Mouse (Mus musculus) urinary bladder, postnatal 14 days (tissue): ENCODE measurements around the gene Nhsl1.

ENCODE experiments used
- DNase-seq: peaks from one replicate; pipeline ENCODE4 v3.0.0; 2021; ENCODE audit warnings: low spot score

The Nhsl1 gene

GRCm38 (mm10) chr10:18484731-18485130 is 165.9 kb downstream of the Nhsl1 start:
- no peak for DNase-seq

- DNase-seq, result no peak
Observed at GRCm38 (mm10) chr10:18488239-18488803, 169.5 kb downstream of the Nhsl1 start.

GRCm38 (mm10) chr10:18489936-18490335 is 171.2 kb downstream of the Nhsl1 start:
- DNase-seq, result no peak

GRCm38 (mm10) chr10:18491952-18492351 is 173.2 kb downstream of the Nhsl1 start:
- no peak for DNase-seq

- DNase-seq, result no peak
Observed at GRCm38 (mm10) chr10:18493010-18493894, 174.5 kb downstream of the Nhsl1 start.

GRCm38 (mm10) chr10:18494249-18494648 is 175.5 kb downstream of the Nhsl1 start:
- no peak for DNase-seq

GRCm38 (mm10) chr10:18497066-18497465 is 178.3 kb downstream of the Nhsl1 start:
- DNase-seq, result no peak

GRCm38 (mm10) chr10:18501997-18502396 is 183.2 kb downstream of the Nhsl1 start:
- no peak for DNase-seq

- no peak for DNase-seq
Observed at GRCm38 (mm10) chr10:18505690-18506089, 186.9 kb downstream of the Nhsl1 start.

- DNase-seq, result no peak
Observed at GRCm38 (mm10) chr10:18506501-18506946, 187.7 kb downstream of the Nhsl1 start.

- no peak for DNase-seq
Observed at GRCm38 (mm10) chr10:18507869-18508473, 189.2 kb downstream of the Nhsl1 start.

GRCm38 (mm10) chr10:18508586-18508985 is 189.8 kb downstream of the Nhsl1 start:
- no peak for DNase-seq

- no peak for DNase-seq
Observed at GRCm38 (mm10) chr10:18510663-18511062, 191.9 kb downstream of the Nhsl1 start.

- DNase-seq, result no peak
Observed at GRCm38 (mm10) chr10:18511496-18511895, 192.7 kb downstream of the Nhsl1 start.

- no peak for DNase-seq
Observed at GRCm38 (mm10) chr10:18522556-18522955, 203.8 kb downstream of the Nhsl1 start.

- DNase-seq, result no peak
Observed at GRCm38 (mm10) chr10:18525311-18525710, 206.5 kb downstream of the Nhsl1 start.

- no peak for DNase-seq
Observed at GRCm38 (mm10) chr10:18525726-18526125, 206.9 kb downstream of the Nhsl1 start.

- DNase-seq, result no peak
Observed at GRCm38 (mm10) chr10:18526184-18526850, 207.5 kb downstream of the Nhsl1 start.

GRCm38 (mm10) chr10:18526851-18527675 is 208.3 kb downstream of the Nhsl1 start:
- no peak for DNase-seq

GRCm38 (mm10) chr10:18527766-18528165 is 209.0 kb downstream of the Nhsl1 start:
- peak; percentile 36 for DNase-seq

- DNase-seq, result peak; percentile 32
Observed at GRCm38 (mm10) chr10:18528475-18528874, 209.7 kb downstream of the Nhsl1 start.

GRCm38 (mm10) chr10:18529177-18529576 is 210.4 kb downstream of the Nhsl1 start:
- DNase-seq, result no peak
